In the genomic region with DNA sequence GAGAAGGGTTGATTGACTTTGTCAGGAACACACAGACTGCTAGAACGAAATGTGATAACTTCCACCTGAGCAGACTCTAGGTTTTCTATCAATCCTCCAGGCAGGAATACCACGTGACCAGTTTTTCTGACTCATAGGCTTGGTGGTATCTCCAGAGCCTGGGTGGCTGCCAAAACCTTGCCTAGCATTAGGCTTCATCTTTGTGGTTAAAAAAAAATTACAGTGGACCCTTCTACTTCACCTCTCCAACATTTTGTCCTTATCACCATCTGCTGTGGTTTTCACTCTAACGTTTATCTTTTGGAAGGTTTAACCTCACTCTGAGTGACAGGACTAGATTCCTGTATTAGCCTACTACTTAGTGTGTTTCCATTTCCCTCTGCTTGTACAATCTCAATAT, we compare ENCODE assay signal across 16 mouse cellular contexts.
DNase-seq lines count a peak whose midpoint lies in the region; ATAC-seq lines count a peak whose summit lies in the region.
"Had no signal": no experiment of that assay in that cellular context is flagged by ENCODE, and none has a peak within 500 bp of the region (broad histone marks: within the 10 kb centered on the region; RNA-seq: fewer than 3 reads in every experiment).

No protein-coding gene starts in this region.

- H3K4me3 ChIP-seq in heart, embryonic 13.5 days = no peak overlapping the region
- H3K4me3 ChIP-seq in stomach, embryonic 16.5 days (replicated peaks; ENCODE audit: low read length) = no peak overlapping the region
- H3K4me3 ChIP-seq: hindbrain, embryonic 15.5 days; midbrain, embryonic 10.5 days had no signal

- WGBS in heart, embryonic 13.5 days = 22% methylated on average over 3 of the region's 3 CpGs
- 49% methylated on average over 3 of the region's 3 CpGs for WGBS in stomach, embryonic 16.5 days

- H3K4me2 ChIP-seq in heart, embryonic 13.5 days = no peak overlapping the region
- no peak overlapping the region for H3K4me2 ChIP-seq in stomach, embryonic 16.5 days (ENCODE audit: low read depth, low read length)
- H3K4me2 ChIP-seq: hindbrain, embryonic 15.5 days had no signal

- no peaks in the 10 kb centered on the region for H3K27me3 ChIP-seq in heart, embryonic 13.5 days (replicated peaks)
- no peaks in the 10 kb centered on the region for H3K27me3 ChIP-seq in stomach, embryonic 16.5 days (ENCODE audit: control insufficient read depth, insufficient read depth, low read length)
- H3K27me3 ChIP-seq: hindbrain, embryonic 15.5 days had no signal

- no peak for ATAC-seq in heart, embryonic 13.5 days (ENCODE audit: extremely low read depth, insufficient number of reproducible peaks, low FRiP score, low TSS enrichment)
- ATAC-seq in stomach, embryonic 16.5 days (ENCODE audit: insufficient read depth, low FRiP score) = peak; percentile 56; the same call in 1 of the 2 replicates

- no peaks in the 10 kb centered on the region for H3K9me3 ChIP-seq in heart, embryonic 13.5 days
- no peaks in the 10 kb centered on the region for H3K9me3 ChIP-seq in stomach, embryonic 16.5 days (replicated peaks; ENCODE audit: control insufficient read depth, low read length)
- H3K9me3 ChIP-seq: hindbrain, embryonic 15.5 days; midbrain, embryonic 10.5 days had no signal

- H3K4me1 ChIP-seq in heart, embryonic 13.5 days = peaks cover 34% of the 10 kb centered on the region
- H3K4me1 ChIP-seq in stomach, embryonic 16.5 days (ENCODE audit: control insufficient read depth, insufficient read depth, low read length) = no peaks in the 10 kb centered on the region
- H3K4me1 ChIP-seq: hindbrain, embryonic 15.5 days; midbrain, embryonic 10.5 days had no signal

- 0 out of 2 replicates have a peak overlapping the region, but pooled peaks have one; percentile 30 for H3K27ac ChIP-seq in heart, embryonic 13.5 days (replicated peaks)
- H3K27ac ChIP-seq in stomach, embryonic 16.5 days (ENCODE audit: low read length) = no peak overlapping the region
- H3K27ac ChIP-seq: hindbrain, embryonic 15.5 days; liver, embryonic 14.5 days; midbrain, embryonic 10.5 days had no signal

- H3K9ac ChIP-seq in heart, embryonic 13.5 days = no peak overlapping the region
- H3K9ac ChIP-seq in stomach, embryonic 16.5 days (ENCODE audit: low read length) = no peak overlapping the region
- H3K9ac ChIP-seq: hindbrain, embryonic 15.5 days; liver, embryonic 14.5 days had no signal

- no peaks in the 10 kb centered on the region for H3K36me3 ChIP-seq in heart, embryonic 13.5 days
- H3K36me3 ChIP-seq in stomach, embryonic 16.5 days (ENCODE audit: control insufficient read depth, insufficient read depth, low read length) = no peaks in the 10 kb centered on the region
- H3K36me3 ChIP-seq: hindbrain, embryonic 15.5 days; midbrain, embryonic 10.5 days had no signal

- DNase-seq in heart, adult 8-10 months (ENCODE audit: low spot score) = no peak
- peak; percentile 6 for DNase-seq in ovary, postnatal 36 days (ENCODE audit: low spot score)
- no peak for DNase-seq in ovary, postnatal 10 days (ENCODE audit: low spot score)
- DNase-seq in adrenal gland, postnatal 14 days = peak; percentile 58
- DNase-seq in kidney, postnatal 4 days = no peak
- DNase-seq in layer of hippocampus, adult 11-12 months (ENCODE audit: low spot score) = no peak
- DNase-seq: cerebellum, adult 2 months; heart, adult 18-20 months; kidney, adult 2 months; retina, postnatal 1 day; thymus, adult 2 months had no signal

Comparison
In these comparisons a context has a peak if more than half of its experiments do, and no peak if none do; other contexts are left out.
1. DNase-seq: peak in ovary, postnatal 36 days (single experiment) and adrenal gland, postnatal 14 days (single experiment); none in heart, adult 8-10 months (single experiment), ovary, postnatal 10 days (single experiment), kidney, postnatal 4 days (0 of 2) and layer of hippocampus, adult 11-12 months (single experiment).